Mouse (Mus musculus) ES-E14 (cell line): ENCODE measurements around the gene Abcf1. TPM values are rescaled to one million over a fixed set of nuclear protein-coding genes. Genes with fewer than 3 reads are reported as not detected.

Experiments used
- DNase-seq: peaks from one replicate; pipeline ENCODE4 v3.0.0-alpha.2; 2013; ENCODE audit warnings: low read depth, low spot score
- H3K27ac ChIP-seq: 2 replicates; pipeline ENCODE4 v1.5.1; 2012; ENCODE audit warnings: low read depth, mild to moderate bottlenecking, low read length, moderate library complexity, mixed read lengths; ENCODE audit not compliant: poor library complexity, insufficient read depth, severe bottlenecking
- H3K36me3 ChIP-seq: 2 replicates; pipeline ENCODE4 v1.6.1; 2012; ENCODE audit warnings: mild to moderate bottlenecking, low read length, moderate library complexity, mixed read lengths; ENCODE audit not compliant: control insufficient read depth, poor library complexity, insufficient read depth, severe bottlenecking
- H3K4me1 ChIP-seq, 2 experiments: fragments of 150-350 bp in 1 of 2; sonication (generic) in 1 of 2; 2 replicates each; pipeline ENCODE4 v1.6.1; 2012; ENCODE audit warnings: low read length in 2 of 2, mild to moderate bottlenecking in 1 of 2, mixed read lengths in 1 of 2; ENCODE audit not compliant: control insufficient read depth in 2 of 2, insufficient read depth in 2 of 2, poor library complexity in 1 of 2
- H3K4me3 ChIP-seq, 2 experiments: fragments of 150-350 bp in 1 of 2; sonication (generic) in 1 of 2; 2 replicates each; pipeline ENCODE4 v1.5.1; 2012; ENCODE audit warnings: low read length in 2 of 2, low read depth in 1 of 2, mild to moderate bottlenecking in 1 of 2, mixed read lengths in 1 of 2; ENCODE audit not compliant: insufficient read depth in 1 of 2, poor library complexity in 1 of 2, severe bottlenecking in 1 of 2
- H3K9ac ChIP-seq: 2 replicates; pipeline ENCODE4 v1.6.1; 2012; ENCODE audit warnings: low read depth, mild to moderate bottlenecking, low read length, mixed read lengths; ENCODE audit not compliant: poor library complexity, insufficient read depth, severe bottlenecking
- H3K9me3 ChIP-seq: fragments of 150-350 bp; sonication (generic); 2 replicates; pipeline ENCODE4 v1.6.1; 2012; ENCODE audit warnings: low read depth, mild to moderate bottlenecking, low read length; ENCODE audit not compliant: control insufficient read depth, insufficient read depth
- CHD2 ChIP-seq: IDR thresholded peaks from 2 replicates; pipeline ENCODE4 v1.6.1; 2014; ENCODE audit warnings: mild to moderate bottlenecking, low read depth, low read length, inconsistent platforms
- HCFC1 ChIP-seq: IDR thresholded peaks from 2 replicates; pipeline ENCODE4 v1.6.1; 2012; ENCODE audit warnings: low read length, inconsistent platforms, borderline replicate concordance; ENCODE audit not compliant: insufficient read depth
- MAFK ChIP-seq: IDR thresholded peaks from 2 replicates; pipeline ENCODE4 v1.6.1; 2014; ENCODE audit warnings: mild to moderate bottlenecking, low read depth, low read length, inconsistent platforms; ENCODE audit not compliant: insufficient read depth
- ZC3H11A ChIP-seq: IDR thresholded peaks from 2 replicates; pipeline ENCODE4 v1.6.1; 2012; ENCODE audit warnings: low read depth, mild to moderate bottlenecking, inconsistent platforms, low read length, borderline replicate concordance
- ZNF384 ChIP-seq: IDR thresholded peaks from 2 replicates; pipeline ENCODE4 v1.6.1; 2012; ENCODE audit warnings: low read depth, low read length, inconsistent platforms
- in situ Hi-C, 2 experiments: fragments of 600-800 bp; cut with MboI; formaldehyde crosslinking; loops; one replicate each; pipeline ENCODE4 v1.15.1; 2025; ENCODE audit warnings: low sequenced_read_pairs in 2 of 2, inconsistent platforms in 1 of 2; ENCODE audit not compliant: unreplicated experiment in 2 of 2
- total RNA-seq: library from RNA; depleted of rRNA; stranded (reverse); fragments of 300-350 nt; gene quantifications from 2 replicates; pipeline ENCODE4 v1.2.3, GENCODE M21; 2012

Gene Abcf1
- total RNA-seq, 1 experiment, result 117 TPM

DNA sequence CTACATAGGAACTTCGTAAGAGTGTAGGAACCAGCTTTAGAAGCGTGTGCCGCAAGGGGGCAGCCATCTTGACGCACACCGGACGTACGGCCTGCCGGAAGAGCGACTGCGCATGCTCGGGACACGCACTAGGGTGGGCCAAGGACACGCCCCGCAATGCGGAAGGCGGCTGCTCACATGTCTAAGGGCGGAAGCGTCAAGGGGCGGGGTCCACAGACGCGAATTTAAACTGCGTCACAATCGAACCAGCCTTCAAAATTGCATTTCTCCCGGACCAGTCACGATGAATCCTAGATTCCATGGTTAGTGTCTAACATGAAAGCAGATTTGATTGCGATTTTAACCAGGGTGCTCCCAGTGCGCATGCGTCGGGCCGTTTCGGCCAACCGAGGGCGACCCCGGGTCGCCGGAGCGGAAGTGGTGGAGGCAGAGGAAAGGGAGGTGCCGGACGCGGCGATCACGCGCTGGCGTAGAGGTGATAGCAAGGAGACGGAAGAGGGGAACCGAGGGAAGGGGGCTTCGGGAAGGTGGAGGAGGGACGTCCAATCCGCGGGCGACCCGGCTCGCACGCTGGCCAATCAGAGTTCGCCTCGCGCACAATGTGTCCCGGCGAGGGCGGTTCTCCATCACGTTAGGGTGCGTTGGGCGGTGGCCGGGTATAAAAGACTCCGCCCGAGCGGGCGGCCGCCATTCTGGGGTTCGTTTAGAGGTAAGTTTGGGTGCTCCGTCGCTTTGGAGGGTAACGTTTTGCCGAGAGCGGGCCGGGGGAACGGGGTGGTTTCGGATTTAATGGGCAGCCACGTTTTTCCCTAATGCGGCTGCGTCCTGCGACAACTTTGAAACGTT, 53.0 kb downstream of the Abcf1 start, which contains the start of the genes Mrps18b and Ppp1r10:
Gene Mrps18b, minus strand, starts transcription at position 93 of the 846 bp plus-strand sequence.
Gene Ppp1r10, plus strand, starts transcription at position 138 of the 846 bp plus-strand sequence.
- Histone ChIP-seq H3K4me1 (peaks cover 0 to 10% of the 10 kb centered on the region in 2 experiments; a peak in 2 of 4 replicates), H3K9me3 (no peaks in the 10 kb centered on the region), H3K9ac (peak within 1 kb of the TSS; percentile 96), H3K4me3 (peak within 1 kb of the TSS; percentile 78 to 93), H3K27ac (peak within 1 kb of the TSS; percentile 98), H3K36me3 (peaks cover 33% of the 10 kb centered on the region)
- no peak for TF ChIP-seq CHD2
- no peak for TF ChIP-seq ZC3H11A
- TF ChIP-seq HCFC1, result peak; percentile 71
- no peak for TF ChIP-seq ZNF384
- no peak for TF ChIP-seq MAFK
- in situ Hi-C loops, result no loop called here
- DNase-seq, result peak; percentile 96

DNA sequence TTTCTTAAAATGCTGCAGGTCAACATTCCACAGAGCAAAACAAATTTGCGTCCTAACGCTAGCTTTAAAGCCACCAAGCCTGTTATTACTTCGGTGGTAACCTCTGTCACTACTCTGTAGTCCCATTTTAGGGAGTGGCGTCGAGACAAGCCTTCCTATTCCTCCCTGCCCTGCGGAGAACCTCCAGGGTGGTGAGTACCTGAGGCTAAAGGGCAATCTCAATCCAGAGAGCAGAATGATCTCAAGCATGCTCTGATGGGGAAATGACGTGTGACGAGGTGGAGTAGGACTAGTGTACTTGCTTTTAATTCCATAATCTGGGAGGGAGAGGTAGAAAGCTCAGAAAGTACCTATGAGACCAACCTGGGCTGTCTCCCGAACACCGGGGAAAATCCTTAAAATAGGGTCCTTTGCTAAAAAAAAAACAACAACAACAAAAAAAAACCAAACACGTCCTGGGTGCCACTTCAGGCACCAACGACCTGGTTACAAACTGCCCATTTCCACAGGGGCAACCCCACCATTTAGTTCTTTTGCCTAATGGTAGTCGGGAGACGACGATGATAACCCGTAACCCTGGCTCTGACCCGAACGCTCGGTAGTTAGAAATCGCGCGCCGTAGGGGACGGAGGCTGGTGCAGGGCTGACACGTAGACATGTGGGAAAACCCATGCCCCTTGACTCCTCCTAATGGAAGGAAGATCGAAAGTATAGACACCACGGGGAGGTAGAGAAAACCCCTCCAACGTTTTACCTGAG, 53.8 kb downstream of the Abcf1 start:
- in situ Hi-C loops, result no loop called here
- H3K4me1 ChIP-seq, result peaks cover 0 to 10% of the 10 kb centered on the region in 2 experiments; a peak in 2 of 4 replicates
- H3K4me3 ChIP-seq, result peak overlapping the region; percentile 78 to 93
- H3K9ac ChIP-seq, result peak overlapping the region; percentile 92
- TF ChIP-seq HCFC1 (no peak), CHD2 (no peak), MAFK (no peak), ZC3H11A (no peak), ZNF384 (no peak)
- DNase-seq, result no peak
- H3K9me3 ChIP-seq, result no peaks in the 10 kb centered on the region
- peak overlapping the region; percentile 98 for H3K27ac ChIP-seq
- peaks cover 37% of the 10 kb centered on the region for H3K36me3 ChIP-seq

DNA sequence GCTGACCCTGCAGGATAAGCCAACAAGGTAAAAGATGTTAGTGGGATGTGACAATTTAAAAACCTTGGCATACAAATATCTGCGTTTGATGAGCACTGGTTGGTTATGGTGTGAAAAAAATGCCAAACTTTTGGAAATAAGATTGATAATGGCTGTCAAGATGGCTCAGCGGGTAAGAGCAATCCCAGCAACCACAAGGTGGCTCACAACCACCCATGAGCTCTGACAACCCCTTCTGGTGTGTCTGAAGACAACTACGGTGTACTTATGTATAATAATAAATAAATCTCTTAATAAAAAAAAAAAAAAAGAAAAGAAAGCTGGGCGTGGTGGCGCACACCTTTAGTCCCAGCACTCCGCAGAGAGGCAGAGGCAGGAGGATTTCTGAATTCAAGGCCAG, 54.6 kb downstream of the Abcf1 start:
- Histone ChIP-seq H3K27ac (no peak overlapping the region), H3K9ac (peak overlapping the region; percentile 92; the same call in 1 of the 2 replicates), H3K36me3 (peaks cover 39% of the 10 kb centered on the region), H3K4me1 (peaks cover 0 to 10% of the 10 kb centered on the region in 2 experiments; a peak in 2 of 4 replicates), H3K4me3 (peak overlapping the region; percentile 78 to 93; a peak in 3 of 4 replicates), H3K9me3 (no peaks in the 10 kb centered on the region)
- in situ Hi-C loops, result no loop called here
- no peak for DNase-seq
- TF ChIP-seq HCFC1 (no peak), ZC3H11A (no peak), CHD2 (no peak), ZNF384 (no peak), MAFK (no peak)

DNA sequence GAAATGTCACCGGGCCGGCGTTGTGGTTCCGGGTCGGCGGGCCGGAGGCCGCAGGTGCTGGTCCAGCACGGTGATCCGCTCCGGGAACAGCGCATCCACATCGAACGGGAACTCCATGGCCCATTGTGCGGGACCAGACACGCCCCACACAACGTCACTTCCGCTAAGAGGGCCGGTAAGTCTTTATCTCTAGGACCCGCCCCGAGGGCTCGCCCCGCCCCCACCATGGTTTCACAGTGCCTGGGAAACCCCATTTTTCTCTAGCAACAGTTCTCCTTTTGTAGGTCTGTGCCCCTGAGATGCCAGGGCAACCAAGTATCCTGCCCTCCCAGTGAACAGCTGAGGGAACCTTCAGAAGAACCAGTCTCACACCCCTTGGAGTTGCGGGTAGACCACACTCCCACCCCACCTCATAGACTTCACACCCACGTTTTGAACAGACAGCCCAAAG, 59.6 kb downstream of the Abcf1 start, which contains the start of gene Atat1:
Gene Atat1, minus strand, starts transcription at position 157 of the 451 bp plus-strand sequence.
- Histone ChIP-seq H3K27ac (peak within 1 kb of the TSS; percentile 58; the same call in 1 of the 2 replicates), H3K9ac (peak within 1 kb of the TSS; percentile 72), H3K4me3 (peak within 1 kb of the TSS; percentile 70 to 87), H3K4me1 (peaks cover 0 to 11% of the 10 kb centered on the region in 2 experiments; a peak in 1 of 4 replicates), H3K36me3 (peaks cover 25% of the 10 kb centered on the region), H3K9me3 (no peaks in the 10 kb centered on the region)
- TF ChIP-seq HCFC1 (no peak), ZC3H11A (no peak), ZNF384 (no peak), CHD2 (no peak), MAFK (no peak)
- peak; percentile 95 for DNase-seq
- in situ Hi-C loops, result no loop called here
